Mouse (Mus musculus) midbrain, embryonic 14.5 days (tissue): ENCODE results near the gene Gm21885. TPM values are rescaled to one million over a fixed set of nuclear protein-coding genes. Genes with fewer than 3 reads are reported as not detected.
A peak's percentile ranks its signal among the peaks of the same experiment; 100 is the strongest.

Source experiments
- ATAC-seq: fragments of 200-750 bp; cut with Nextera tagmentation; 2 replicates; pipeline ENCODE4 v1.8.0; 2017; ENCODE audit warnings: moderate number of reproducible peaks, moderate library complexity; ENCODE audit not compliant: low FRiP score, low TSS enrichment
- DNase-seq: peaks from one replicate; pipeline ENCODE4 v3.0.0-alpha.2; 2015
- H3K27ac ChIP-seq: fragments of 300-500 bp; sonication (generic); replicated peaks from 2 replicates; pipeline ENCODE4 v1.5.1; 2014; ENCODE audit warnings: mild to moderate bottlenecking, low read depth, low read length, moderate library complexity
- H3K27me3 ChIP-seq: fragments of 300-500 bp; sonication (generic); 2 replicates; pipeline ENCODE4 v1.6.1; 2014; ENCODE audit warnings: low read length, control low read depth, mixed read lengths; ENCODE audit not compliant: control insufficient read depth, insufficient read depth
- H3K36me3 ChIP-seq: fragments of 300-500 bp; sonication (generic); 2 replicates; pipeline ENCODE4 v1.6.1; 2014; ENCODE audit warnings: low read length, control low read depth; ENCODE audit not compliant: control insufficient read depth, insufficient read depth
- H3K4me1 ChIP-seq: fragments of 300-500 bp; sonication (generic); 2 replicates; pipeline ENCODE4 v1.6.1; 2014; ENCODE audit warnings: mild to moderate bottlenecking, antibody characterized with exemption, low read length, control low read depth; ENCODE audit not compliant: control insufficient read depth, insufficient read depth
- H3K4me2 ChIP-seq: fragments of 300-500 bp; sonication (generic); 2 replicates; pipeline ENCODE4 v1.6.1; 2014; ENCODE audit warnings: mild to moderate bottlenecking, low read length, moderate library complexity
- H3K4me3 ChIP-seq: fragments of 300-500 bp; sonication (generic); replicated peaks from 2 replicates; pipeline ENCODE4 v1.5.1; 2014; ENCODE audit warnings: low read depth, low read length
- H3K9ac ChIP-seq: fragments of 300-500 bp; sonication (generic); replicated peaks from 2 replicates; pipeline ENCODE4 v1.6.1; 2014; ENCODE audit warnings: mild to moderate bottlenecking, low read length, moderate library complexity
- H3K9me3 ChIP-seq: fragments of 300-500 bp; sonication (generic); 2 replicates; pipeline ENCODE4 v1.6.1; 2016; ENCODE audit warnings: low read length, control low read depth, mixed read lengths; ENCODE audit not compliant: control insufficient read depth
- WGBS: fragments of 180-500 bp; shearing (Covaris S2); extraction: QIAGEN DNeasy Blood & Tissue Kit; methylation state at CpG from one replicate; pipeline ENCODE4 v1.1.7; 2014; 5-methylcytosine and 5-hydroxymethylcytosine counted together
- polyA plus RNA-seq: library from polyadenylated mRNA; unstranded; fragments of >200 nt; fragmentation: Nextera tagmentation; extraction: Ambion mirVana; gene quantifications from 2 replicates; pipeline ENCODE4 v1.2.1, GENCODE M21; 2014

Gm21885 gene
- 0.50 and 0.57 TPM in 2 replicates for polyA plus RNA-seq

DNA sequence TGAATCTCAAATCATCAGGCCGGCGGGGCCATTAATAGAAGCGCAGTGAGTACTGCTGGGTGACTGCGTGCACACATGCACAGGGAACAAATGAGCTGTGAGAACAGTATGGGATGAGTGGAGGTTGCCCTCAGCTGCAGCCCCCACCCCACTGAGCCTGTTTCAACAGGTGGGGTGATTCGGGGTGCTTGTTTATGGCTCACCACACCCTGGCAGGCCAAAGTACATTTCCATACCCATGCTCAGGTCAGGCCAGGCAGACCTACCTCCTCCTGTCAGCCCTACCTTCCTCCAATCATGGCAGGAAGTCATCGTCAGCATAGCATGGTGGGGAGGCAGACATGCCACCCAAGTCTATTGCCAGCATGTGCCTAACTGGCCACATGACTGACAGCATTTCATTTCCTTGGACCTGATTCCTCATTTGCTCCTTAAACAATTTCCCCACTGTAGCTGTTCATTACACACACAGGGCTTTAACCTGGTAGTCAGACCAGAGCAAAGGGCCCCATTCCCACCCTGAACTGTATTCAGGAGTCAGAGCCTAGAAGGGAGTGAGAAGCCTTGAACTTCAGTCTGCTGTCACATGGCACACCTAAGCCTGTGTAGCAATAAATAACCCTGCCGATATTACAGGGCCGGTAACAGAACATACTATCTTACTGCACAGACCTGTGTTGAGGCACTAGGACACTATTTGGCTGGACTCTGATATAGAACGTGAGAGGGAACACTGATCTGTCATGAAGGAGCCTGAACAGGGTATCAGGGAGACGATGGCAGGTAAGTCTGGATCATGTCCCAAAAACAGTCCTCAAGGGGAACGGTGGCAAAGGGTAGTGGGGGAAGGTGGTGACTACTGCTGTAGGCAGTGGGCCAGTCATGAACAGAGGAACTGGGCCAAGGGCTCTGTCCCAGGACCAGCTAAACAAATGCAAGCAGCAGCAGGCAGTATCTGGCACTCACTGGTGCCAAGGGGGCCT lies at the start of gene Gm21885:
Gm21885 (plus strand) TSS at position 675 of the 983 bp plus-strand sequence.
- 88% methylated on average over 11 of the region's 11 CpGs for WGBS
- Histone ChIP-seq H3K27me3 (no peaks in the 10 kb centered on the region), H3K9ac (no peak within 1 kb of the TSS), H3K36me3 (peaks cover 23% of the 10 kb centered on the region), H3K4me2 (no peak within 1 kb of the TSS), H3K4me1 (0 out of 2 replicates have a peak, but pooled peaks cover 3% of the 10 kb centered on the region), H3K9me3 (no peaks in the 10 kb centered on the region), H3K27ac (no peak within 1 kb of the TSS), H3K4me3 (no peak within 1 kb of the TSS)
- ATAC-seq (no peak), DNase-seq (peak; percentile 19)

- Histone ChIP-seq H3K9ac (no peak overlapping the region), H3K4me2 (no peak overlapping the region), H3K27me3 (no peaks in the 10 kb centered on the region), H3K9me3 (no peaks in the 10 kb centered on the region), H3K4me1 (0 out of 2 replicates have a peak, but pooled peaks cover 2% of the 10 kb centered on the region), H3K4me3 (no peak overlapping the region), H3K27ac (no peak overlapping the region), H3K36me3 (no peaks in the 10 kb centered on the region)
- WGBS = 44% methylated on average over 6 of the region's 6 CpGs
- DNase-seq (no peak), ATAC-seq (no peak)
These were observed 48.3 kb upstream of the Gm21885 start for GRCm38 (mm10) chr11:94233405-94233804.

- no peak overlapping the region for H3K4me3 ChIP-seq
- ATAC-seq (no peak), DNase-seq (no peak)
- H3K27me3 ChIP-seq = no peaks in the 10 kb centered on the region
- no peak overlapping the region for H3K4me2 ChIP-seq
- H3K36me3 ChIP-seq = no peaks in the 10 kb centered on the region
- WGBS = 94% methylated on average over 12 of the region's 12 CpGs
- no peak overlapping the region for H3K27ac ChIP-seq
- H3K9me3 ChIP-seq = no peaks in the 10 kb centered on the region
- no peaks in the 10 kb centered on the region for H3K4me1 ChIP-seq
- no peak overlapping the region for H3K9ac ChIP-seq
These were observed 47.3 kb upstream of the Gm21885 start for GRCm38 (mm10) chr11:94234380-94234779.

- Histone ChIP-seq H3K27me3 (no peaks in the 10 kb centered on the region), H3K9me3 (no peaks in the 10 kb centered on the region), H3K9ac (no peak overlapping the region), H3K4me3 (no peak overlapping the region), H3K4me1 (no peaks in the 10 kb centered on the region), H3K36me3 (no peaks in the 10 kb centered on the region), H3K4me2 (no peak overlapping the region), H3K27ac (no peak overlapping the region)
- DNase-seq = no peak
- no peak for ATAC-seq
- WGBS = 88% methylated on average over 8 of the region's 8 CpGs
These were observed 46.8 kb upstream of the Gm21885 start for GRCm38 (mm10) chr11:94234857-94235256.

- Histone ChIP-seq H3K9me3 (no peaks in the 10 kb centered on the region), H3K36me3 (no peaks in the 10 kb centered on the region), H3K27me3 (no peaks in the 10 kb centered on the region), H3K4me3 (no peak overlapping the region), H3K27ac (peak overlapping the region; percentile 74), H3K9ac (no peak overlapping the region), H3K4me2 (no peak overlapping the region), H3K4me1 (no peaks in the 10 kb centered on the region)
- ATAC-seq = peak; percentile 74
- 16% methylated on average over 3 of the region's 3 CpGs for WGBS
- peak; percentile 91 for DNase-seq
These were observed 45.6 kb upstream of the Gm21885 start for GRCm38 (mm10) chr11:94236074-94236473.

DNA sequence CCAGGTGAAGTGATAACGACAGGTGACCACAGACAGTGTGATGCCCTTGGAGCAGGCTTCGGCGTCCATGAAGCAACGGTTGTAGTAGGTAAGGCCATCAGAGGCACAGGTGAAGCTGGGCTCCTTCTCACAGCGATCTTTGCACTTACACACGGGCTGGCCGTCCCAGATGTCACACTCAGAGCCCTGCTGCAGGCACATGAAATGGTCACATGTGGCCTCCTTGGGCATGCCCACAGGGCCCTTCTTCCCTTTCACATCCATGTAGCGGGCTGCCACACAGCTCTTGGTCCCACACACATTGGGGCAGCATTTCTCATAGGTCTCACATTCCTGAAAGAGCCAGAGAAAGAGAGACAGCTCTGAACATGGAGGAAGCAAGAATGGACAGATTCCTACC lies 42.9 kb upstream of the Gm21885 start:
- 95% methylated on average over 8 of the region's 8 CpGs for WGBS
- Histone ChIP-seq H3K4me2 (no peak overlapping the region), H3K27me3 (no peaks in the 10 kb centered on the region), H3K4me3 (no peak overlapping the region), H3K36me3 (no peaks in the 10 kb centered on the region), H3K4me1 (peaks cover 15% of the 10 kb centered on the region; the same call in 1 of the 2 replicates), H3K9ac (no peak overlapping the region), H3K27ac (no peak overlapping the region), H3K9me3 (no peaks in the 10 kb centered on the region)
- no peak for ATAC-seq
- no peak for DNase-seq

DNA sequence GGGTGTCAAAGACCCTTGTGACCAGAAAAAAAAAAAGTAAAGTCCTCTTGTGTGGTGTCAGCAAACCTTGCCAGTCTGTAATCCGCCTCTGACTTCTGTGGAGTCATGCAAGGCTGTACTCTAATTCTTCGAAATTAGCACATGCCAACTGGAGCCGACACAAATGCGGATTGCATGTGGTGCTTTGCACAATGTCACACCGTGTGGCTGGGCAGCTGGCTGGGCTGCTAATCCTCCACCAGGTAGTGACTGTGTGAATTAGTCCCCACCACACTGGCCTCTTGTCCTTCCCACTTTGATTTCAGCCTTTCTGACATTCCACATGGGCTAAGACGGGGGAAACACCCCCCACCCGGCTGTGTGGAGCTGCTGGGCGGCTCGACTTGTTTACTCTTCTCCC lies 42.0 kb upstream of the Gm21885 start:
- ATAC-seq (no peak), DNase-seq (no peak)
- H3K9ac ChIP-seq = no peak overlapping the region
- WGBS = 21% methylated on average over 9 of the region's 9 CpGs
- H3K4me2 ChIP-seq = no peak overlapping the region
- H3K27ac ChIP-seq = no peak overlapping the region
- H3K4me3 ChIP-seq = no peak overlapping the region
- H3K27me3 ChIP-seq = no peaks in the 10 kb centered on the region
- H3K4me1 ChIP-seq = peaks cover 15% of the 10 kb centered on the region; the same call in 1 of the 2 replicates
- H3K9me3 ChIP-seq = no peaks in the 10 kb centered on the region
- H3K36me3 ChIP-seq = no peaks in the 10 kb centered on the region

- H3K4me2 ChIP-seq = peak overlapping the region; percentile 49
- no peaks in the 10 kb centered on the region for H3K36me3 ChIP-seq
- H3K27me3 ChIP-seq = no peaks in the 10 kb centered on the region
- H3K4me3 ChIP-seq = 0 out of 2 replicates have a peak overlapping the region, but pooled peaks have one; percentile 2
- peak overlapping the region; percentile 40 for H3K9ac ChIP-seq
- ATAC-seq = no peak
- no peak overlapping the region for H3K27ac ChIP-seq
- WGBS = 6% methylated on average over 29 of the region's 29 CpGs
- peak; percentile 52 for DNase-seq
- H3K9me3 ChIP-seq = no peaks in the 10 kb centered on the region
- H3K4me1 ChIP-seq = peaks cover 26% of the 10 kb centered on the region
These were observed 38.8 kb upstream of the Gm21885 start for GRCm38 (mm10) chr11:94242760-94243421.
